Mouse (Mus musculus) hindbrain, embryonic 11.5 days (tissue): ENCODE results near the gene Neurod2. TPM values are rescaled to one million over a fixed set of nuclear protein-coding genes. Genes with fewer than 3 reads are reported as not detected.
A peak's percentile ranks its signal among the peaks of the same experiment; 100 is the strongest.

Experiments used
- ATAC-seq: fragments of 200-750 bp; cut with Nextera tagmentation; 2 replicates; pipeline ENCODE4 v1.8.0; 2017; ENCODE audit warnings: mild to moderate bottlenecking, moderate TSS enrichment, moderate library complexity; ENCODE audit not compliant: low FRiP score
- DNase-seq: peaks from one replicate; pipeline ENCODE4 v3.0.0-alpha.2; 2015; ENCODE audit warnings: low spot score
- H3K27ac ChIP-seq: fragments of 300-500 bp; sonication (generic); 2 replicates; pipeline ENCODE4 v1.5.1; 2014; ENCODE audit warnings: mild to moderate bottlenecking, low read depth, low read length
- H3K27me3 ChIP-seq: fragments of 300-500 bp; sonication (generic); 2 replicates; pipeline ENCODE4 v1.6.1; 2014; ENCODE audit warnings: mild to moderate bottlenecking, low read length, moderate library complexity, mixed read lengths; ENCODE audit not compliant: control insufficient read depth, insufficient read depth
- H3K36me3 ChIP-seq: fragments of 300-500 bp; sonication (generic); 2 replicates; pipeline ENCODE4 v1.6.1; 2014; ENCODE audit warnings: mild to moderate bottlenecking, low read length, moderate library complexity, mixed read lengths; ENCODE audit not compliant: control insufficient read depth, insufficient read depth
- H3K4me1 ChIP-seq: fragments of 300-500 bp; sonication (generic); replicated peaks from 2 replicates; pipeline ENCODE4 v1.6.1; 2014; ENCODE audit warnings: low read length, mixed read lengths; ENCODE audit not compliant: control insufficient read depth, insufficient read depth
- H3K4me2 ChIP-seq: fragments of 300-500 bp; sonication (generic); replicated peaks from 2 replicates; pipeline ENCODE4 v1.6.1; 2014; ENCODE audit warnings: mild to moderate bottlenecking, low read depth, low read length
- H3K4me3 ChIP-seq: fragments of 300-500 bp; sonication (generic); 2 replicates; pipeline ENCODE4 v1.5.1; 2014; ENCODE audit warnings: low read depth, low read length
- H3K9ac ChIP-seq: fragments of 300-500 bp; sonication (generic); 2 replicates; pipeline ENCODE4 v1.6.1; 2014; ENCODE audit warnings: low read depth, low read length
- H3K9me3 ChIP-seq: fragments of 300-500 bp; sonication (generic); 2 replicates; pipeline ENCODE4 v1.6.1; 2016; ENCODE audit warnings: low read length; ENCODE audit not compliant: control insufficient read depth
- WGBS: fragments of 180-500 bp; shearing (Covaris S2); extraction: QIAGEN DNeasy Blood & Tissue Kit; methylation state at CpG from one replicate; pipeline ENCODE4 v1.1.7; 2014; 5-methylcytosine and 5-hydroxymethylcytosine counted together
- polyA plus RNA-seq: library from polyadenylated mRNA; unstranded; fragments of >200 nt; fragmentation: Nextera tagmentation; extraction: Ambion mirVana; gene quantifications from 2 replicates; pipeline ENCODE4 v1.2.1, GENCODE M21; 2014

Neurod2 gene
- polyA plus RNA-seq, 1 experiment from 2014 or later = 0.36 TPM

- DNase-seq = no peak
- peaks cover 24% of the 10 kb centered on the region for H3K4me1 ChIP-seq
- ATAC-seq = 0 out of 2 replicates have a peak, but pooled peaks have one; percentile 21
- H3K4me2 ChIP-seq = peak overlapping the region; percentile 65
- 12% methylated on average over 13 of the region's 13 CpGs for WGBS
- peak overlapping the region; percentile 65; the same call in 1 of the 2 replicates for H3K27ac ChIP-seq
- peak overlapping the region; percentile 15; the same call in 1 of the 2 replicates for H3K9ac ChIP-seq
- H3K4me3 ChIP-seq = peak overlapping the region; percentile 58
- no peaks in the 10 kb centered on the region for H3K9me3 ChIP-seq
- H3K36me3 ChIP-seq = no peaks in the 10 kb centered on the region
- H3K27me3 ChIP-seq = peaks cover 8% of the 10 kb centered on the region
Observed at GRCm38 (mm10) chr11:98357396-98358160, 28.1 kb upstream of the Neurod2 start.

- no peak overlapping the region for H3K27ac ChIP-seq
- ATAC-seq (no peak), DNase-seq (no peak)
- WGBS = 85% methylated on average over 7 of the region's 7 CpGs
- no peak overlapping the region for H3K4me2 ChIP-seq
- H3K4me3 ChIP-seq = no peak overlapping the region
- peaks cover 19% of the 10 kb centered on the region for H3K4me1 ChIP-seq
- H3K36me3 ChIP-seq = no peaks in the 10 kb centered on the region
- no peaks in the 10 kb centered on the region for H3K9me3 ChIP-seq
- peaks cover 15% of the 10 kb centered on the region for H3K27me3 ChIP-seq
- no peak overlapping the region for H3K9ac ChIP-seq
Observed at GRCm38 (mm10) chr11:98356625-98357394, 27.4 kb upstream of the Neurod2 start.

GRCm38 (mm10) chr11:98355732-98356299, 26.4 kb upstream of the Neurod2 start:
- Histone ChIP-seq H3K4me1 (peaks cover 9% of the 10 kb centered on the region), H3K4me3 (no peak overlapping the region), H3K27ac (no peak overlapping the region), H3K27me3 (peaks cover 23% of the 10 kb centered on the region), H3K4me2 (no peak overlapping the region), H3K9ac (no peak overlapping the region), H3K36me3 (no peaks in the 10 kb centered on the region), H3K9me3 (no peaks in the 10 kb centered on the region)
- no peak for ATAC-seq
- DNase-seq = peak; percentile 85
- WGBS = 11% methylated on average over 6 of the region's 6 CpGs

DNA sequence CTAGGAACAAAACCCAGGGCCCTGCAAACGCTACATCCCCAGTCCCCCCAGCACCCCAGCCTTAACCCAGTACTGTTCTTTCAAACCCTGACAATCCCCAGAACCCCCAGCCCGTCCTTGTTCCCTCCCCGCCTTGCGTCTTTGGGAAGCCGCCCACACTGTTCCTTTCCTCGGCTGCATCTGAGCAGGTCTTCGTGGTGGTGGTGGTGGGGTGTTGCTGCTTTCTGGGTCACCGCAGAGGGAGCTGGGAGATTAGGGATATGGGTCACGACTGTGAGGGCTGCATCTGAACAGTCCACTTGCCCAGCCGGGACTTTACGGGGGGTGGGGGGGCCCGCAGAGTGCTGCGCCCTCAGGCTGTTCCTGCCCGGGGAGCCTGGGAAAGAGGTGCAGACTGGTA, 25.0 kb upstream of the Neurod2 start:
- Histone ChIP-seq H3K4me2 (no peak overlapping the region), H3K27me3 (peaks cover 37% of the 10 kb centered on the region), H3K4me3 (no peak overlapping the region), H3K27ac (no peak overlapping the region), H3K9me3 (no peaks in the 10 kb centered on the region), H3K9ac (no peak overlapping the region), H3K36me3 (no peaks in the 10 kb centered on the region), H3K4me1 (peaks cover 4% of the 10 kb centered on the region)
- 64% methylated on average over 14 of the region's 14 CpGs for WGBS
- DNase-seq (no peak), ATAC-seq (no peak)

DNA sequence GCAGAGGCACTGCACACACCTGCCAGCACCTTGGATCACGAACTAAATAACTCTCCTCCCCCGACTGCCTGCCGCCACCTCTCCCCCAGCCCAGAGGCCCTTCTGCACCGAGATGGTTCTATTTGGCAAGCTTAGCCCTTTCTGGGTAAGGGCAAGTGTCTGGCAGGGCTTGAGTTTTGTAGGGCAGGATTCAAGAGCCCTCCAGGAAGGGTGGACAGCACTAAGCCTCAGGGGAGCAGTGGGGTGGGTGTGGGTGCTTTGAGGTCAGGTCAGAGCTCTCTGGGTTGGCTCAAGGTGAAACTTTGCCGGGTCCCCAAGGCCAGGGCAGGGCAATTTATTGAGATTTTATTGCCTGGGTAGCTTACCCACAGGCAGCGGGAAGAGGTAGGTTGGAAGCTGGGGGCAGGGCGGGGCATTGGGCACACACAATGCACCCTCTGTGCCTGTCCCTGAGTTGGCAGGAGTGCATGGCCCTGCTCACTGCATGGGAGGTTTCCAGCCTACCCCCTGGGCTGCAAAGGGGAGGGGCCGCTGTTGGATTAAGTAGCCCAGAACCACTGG, 24.3 kb upstream of the Neurod2 start:
- ATAC-seq = no peak
- 43% methylated on average over 8 of the region's 8 CpGs for WGBS
- H3K36me3 ChIP-seq = no peaks in the 10 kb centered on the region

GRCm38 (mm10) chr11:98352272-98352990, 23.0 kb upstream of the Neurod2 start:
- Histone ChIP-seq H3K36me3 (no peaks in the 10 kb centered on the region), H3K4me2 (no peak overlapping the region), H3K27me3 (peaks cover 57% of the 10 kb centered on the region), H3K9me3 (no peaks in the 10 kb centered on the region), H3K4me1 (peaks cover 11% of the 10 kb centered on the region), H3K27ac (no peak overlapping the region), H3K9ac (no peak overlapping the region), H3K4me3 (no peak overlapping the region)
- DNase-seq = no peak
- ATAC-seq = no peak
- 79% methylated on average over 18 of the region's 18 CpGs for WGBS

More for the DNA sequence above, 24.3 kb upstream of the Neurod2 start:
- Histone ChIP-seq H3K4me3 (no peak overlapping the region), H3K4me2 (no peak overlapping the region), H3K4me1 (peaks cover 3% of the 10 kb centered on the region), H3K9me3 (no peaks in the 10 kb centered on the region), H3K9ac (no peak overlapping the region), H3K27ac (no peak overlapping the region), H3K27me3 (peaks cover 44% of the 10 kb centered on the region)
- no peak for DNase-seq

GRCm38 (mm10) chr11:98349308-98349707, 19.9 kb upstream of the Neurod2 start:
- H3K9ac ChIP-seq = no peak overlapping the region
- H3K27me3 ChIP-seq = peaks cover 80% of the 10 kb centered on the region
- no peak for ATAC-seq
- H3K4me2 ChIP-seq = no peak overlapping the region
- H3K9me3 ChIP-seq = no peaks in the 10 kb centered on the region
- WGBS = under 1% methylated on average over 9 of the region's 9 CpGs
- H3K4me3 ChIP-seq = no peak overlapping the region; the same call in 1 of the 2 replicates
- peaks cover 11% of the 10 kb centered on the region for H3K4me1 ChIP-seq
- H3K36me3 ChIP-seq = no peaks in the 10 kb centered on the region
- DNase-seq = peak; percentile 30
- H3K27ac ChIP-seq = no peak overlapping the region
